Mouse (Mus musculus) common myeloid progenitor, adult 5-6 weeks (primary cell): Measurements from ENCODE around the gene Txndc5. TPM values are rescaled to one million over a fixed set of nuclear protein-coding genes. Genes with fewer than 3 reads are reported as not detected.

ENCODE experiments used
- ATAC-seq: replicated peaks from 2 replicates; pipeline ENCODE4 v1.8.0; 2016; ENCODE audit warnings: low read depth, mild to moderate bottlenecking, moderate TSS enrichment, inconsistent platforms; ENCODE audit not compliant: poor library complexity, severe bottlenecking
- total RNA-seq: library from RNA; stranded (forward); fragments of 200-1000, 187-1606 nt; gene quantifications from 2 replicates; pipeline ENCODE4 v1.2.3, GENCODE M21; 2017

Txndc5 gene
- total RNA-seq, 1 experiment from 2014 or later = 57.4 TPM

DNA sequence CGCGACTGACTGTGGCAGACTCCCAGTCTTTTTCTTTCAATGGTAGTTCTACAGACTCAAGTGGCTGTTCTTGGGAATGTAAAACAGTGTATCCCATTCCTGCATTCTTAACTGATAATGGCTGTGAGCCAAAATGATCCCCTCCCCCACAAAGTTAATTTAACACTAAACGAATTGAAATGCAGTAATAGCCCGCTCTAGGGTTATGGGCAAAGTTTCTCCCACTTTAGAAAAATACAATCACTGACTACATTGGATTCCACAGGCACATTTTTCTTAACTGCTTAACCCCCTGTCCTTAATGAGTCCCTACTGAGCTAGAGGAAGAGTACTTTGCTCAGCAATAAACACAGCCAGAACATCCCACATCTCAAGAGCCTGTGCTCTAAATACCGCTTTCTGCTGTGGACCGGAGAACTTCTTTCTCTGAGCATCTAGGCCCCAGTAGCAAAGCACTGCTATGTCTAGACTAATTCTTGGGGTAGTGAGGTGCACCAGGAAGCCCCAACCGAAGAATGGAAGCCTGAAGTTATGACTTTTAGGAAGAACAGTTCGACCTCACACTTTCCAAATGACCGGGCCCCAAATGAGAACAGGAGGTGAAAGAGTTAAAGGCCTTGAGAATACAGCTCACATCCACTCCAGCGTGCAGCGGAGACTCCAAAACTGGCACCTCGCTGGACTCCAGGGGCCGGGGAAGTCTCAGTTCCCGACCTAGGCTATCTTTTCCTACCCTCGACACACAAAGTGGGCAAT is 1.4 kb downstream of the Txndc5 start:
- ATAC-seq = no peak

DNA sequence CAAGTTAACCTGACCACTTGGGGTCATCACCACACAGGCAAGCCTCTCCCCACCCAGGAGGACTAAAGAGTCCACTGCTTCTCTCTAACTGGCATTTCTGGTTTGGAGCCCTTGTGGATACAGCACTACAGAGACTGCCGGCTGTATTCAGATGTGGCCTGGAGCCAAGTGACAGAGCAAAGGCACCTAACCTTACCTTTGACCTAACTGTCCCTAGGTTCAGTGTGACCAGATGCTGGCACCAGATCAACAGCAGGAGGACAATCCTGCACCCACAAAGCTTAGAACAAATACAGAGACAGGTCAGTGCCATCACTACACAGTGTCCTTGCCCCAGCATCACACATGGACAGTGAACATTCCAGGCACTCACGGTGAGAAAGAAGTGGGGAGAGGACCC is 2.5 kb downstream of the Txndc5 start:
- ATAC-seq = no peak

DNA sequence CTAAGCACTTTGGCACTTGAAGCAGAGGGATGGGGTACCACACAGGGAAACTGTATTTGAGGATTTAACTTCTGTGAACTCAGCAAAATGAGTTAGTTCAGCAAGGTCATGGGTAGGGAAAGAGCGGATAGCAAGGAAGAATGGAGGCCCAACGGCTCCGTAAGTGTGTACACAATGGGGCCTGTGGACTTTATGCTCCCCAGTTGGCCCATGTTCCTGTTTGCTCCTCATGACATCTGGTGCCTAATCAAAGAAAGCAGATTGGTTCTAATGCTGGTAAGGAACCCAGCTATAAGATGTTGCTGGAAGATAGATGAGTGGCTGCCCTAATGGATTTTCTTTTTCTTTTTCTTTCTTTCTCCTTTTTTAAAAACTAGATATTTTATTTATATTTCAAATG is 3.4 kb downstream of the Txndc5 start:
- no peak for ATAC-seq

DNA sequence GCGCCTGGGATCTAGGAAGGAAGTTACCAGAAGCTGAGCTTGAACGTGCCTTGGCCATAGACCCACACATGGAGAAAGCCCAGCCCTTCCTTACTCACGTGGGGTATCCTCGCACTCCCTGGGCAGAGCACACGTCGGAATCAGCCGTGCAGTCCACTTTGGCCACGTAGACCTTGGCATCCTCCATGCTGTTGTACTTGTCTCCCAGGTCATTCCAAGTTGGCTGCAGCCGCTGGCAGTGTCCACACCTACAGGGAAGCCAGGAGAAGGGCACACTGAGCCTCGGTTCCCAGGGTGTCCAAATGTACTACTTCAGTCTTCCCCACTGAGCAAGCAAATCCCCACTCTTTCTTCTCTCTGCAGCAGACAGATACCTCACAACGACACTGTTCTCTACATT is 5.4 kb downstream of the Txndc5 start:
- no peak for ATAC-seq

DNA sequence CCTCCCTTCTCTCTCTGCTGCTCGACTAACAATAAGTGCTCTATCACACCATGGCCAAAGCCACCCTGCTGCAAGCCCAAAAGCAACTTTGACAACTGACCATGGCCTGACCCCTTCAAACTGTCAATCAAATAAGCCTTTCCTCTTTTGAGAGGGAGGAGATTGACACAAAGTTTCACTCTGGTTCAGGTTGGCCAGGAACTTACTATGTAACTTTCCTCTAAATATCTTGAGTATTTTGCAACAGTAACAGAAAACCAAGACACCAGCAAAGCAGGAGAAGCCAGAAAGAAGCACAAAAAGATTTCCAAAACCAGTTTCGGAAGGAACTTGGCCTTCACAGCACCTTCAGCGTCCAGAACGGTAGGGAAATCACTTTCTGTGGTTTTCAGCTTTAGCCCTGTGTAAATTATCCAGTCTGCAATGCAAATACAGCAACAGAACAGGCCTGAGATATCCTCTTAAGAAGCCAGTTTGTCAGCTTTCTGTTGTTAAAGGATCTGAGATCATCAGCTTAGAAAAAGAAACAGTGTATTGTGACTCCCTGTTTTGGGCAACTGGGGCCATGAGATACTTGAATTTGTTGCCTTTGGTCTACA is 6.5 kb downstream of the Txndc5 start:
- no peak for ATAC-seq

DNA sequence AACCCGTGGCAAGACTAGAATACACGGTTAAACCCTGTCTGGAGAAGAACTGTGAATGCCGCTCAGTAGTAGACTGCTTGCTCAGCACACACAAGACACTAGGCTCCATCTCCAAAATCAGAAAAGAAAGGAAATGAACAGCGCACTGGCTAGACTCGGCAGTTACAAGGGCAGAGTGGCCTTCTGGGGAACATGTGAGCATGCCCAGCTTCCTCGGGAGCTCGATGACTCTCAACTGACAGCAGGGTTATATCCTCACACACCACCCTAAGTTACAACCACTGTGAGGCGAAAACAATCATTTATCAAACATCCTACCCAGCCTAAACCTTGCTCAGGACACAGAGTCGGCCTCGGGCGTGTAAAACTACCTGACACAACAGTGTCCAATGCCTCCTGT is 8.3 kb downstream of the Txndc5 start:
- no peak for ATAC-seq

DNA sequence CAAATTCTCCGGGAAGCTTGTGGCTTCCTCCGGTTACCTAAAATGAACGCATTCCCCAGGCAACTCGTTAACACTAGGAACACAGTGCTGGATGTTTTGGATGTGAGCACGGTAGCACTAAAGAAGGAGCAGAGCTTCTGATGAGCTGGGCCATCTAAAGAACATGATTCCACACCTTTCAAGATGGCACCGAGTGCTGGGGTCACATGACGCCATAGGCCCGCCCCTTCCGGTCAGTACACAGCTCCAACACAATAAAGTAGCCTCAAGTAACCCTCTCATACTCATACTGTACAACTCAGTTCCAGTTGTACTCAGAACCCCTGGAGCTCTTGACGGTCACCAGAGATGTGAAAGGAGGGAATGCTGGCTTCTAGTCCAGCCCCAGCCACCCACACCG is 12.0 kb downstream of the Txndc5 start:
- ATAC-seq = no peak

DNA sequence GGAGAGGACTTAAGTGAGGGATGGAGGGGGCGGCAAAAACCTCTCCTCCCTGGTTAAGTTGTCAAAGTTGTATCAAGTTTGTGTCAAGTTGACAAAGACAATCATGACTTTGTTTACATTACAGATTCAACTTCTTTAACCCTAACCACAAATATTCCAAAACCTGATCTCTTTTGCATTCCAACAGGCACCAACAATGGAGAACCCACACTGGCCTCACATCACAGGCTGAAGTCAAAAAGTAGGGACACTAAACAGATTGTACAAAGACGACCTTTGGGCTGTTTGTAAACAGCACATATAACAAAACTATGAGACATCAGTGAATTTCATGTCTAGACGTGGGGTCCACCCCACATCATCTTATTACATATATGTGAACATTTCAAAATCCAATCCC is 12.8 kb downstream of the Txndc5 start:
- no peak for ATAC-seq

DNA sequence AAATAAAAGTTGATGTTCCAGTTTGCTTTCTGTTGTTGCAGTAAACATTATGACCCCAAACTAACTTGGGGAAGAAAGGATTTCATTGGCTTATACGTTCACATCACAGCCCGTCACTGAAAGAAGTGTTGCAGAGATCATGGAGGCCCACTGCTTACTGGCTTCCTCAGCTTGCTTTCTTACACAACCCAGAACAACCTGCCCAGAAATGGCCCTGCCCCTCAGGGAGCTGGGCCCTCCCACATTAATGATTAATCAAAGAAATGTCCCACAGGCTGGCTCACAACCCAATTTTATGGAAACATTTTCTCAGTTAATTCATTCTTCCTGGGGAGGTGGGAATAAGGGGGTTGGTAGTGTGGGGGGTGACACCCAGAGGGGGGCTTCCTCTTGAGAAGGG is 13.2 kb downstream of the Txndc5 start:
- no peak for ATAC-seq

DNA sequence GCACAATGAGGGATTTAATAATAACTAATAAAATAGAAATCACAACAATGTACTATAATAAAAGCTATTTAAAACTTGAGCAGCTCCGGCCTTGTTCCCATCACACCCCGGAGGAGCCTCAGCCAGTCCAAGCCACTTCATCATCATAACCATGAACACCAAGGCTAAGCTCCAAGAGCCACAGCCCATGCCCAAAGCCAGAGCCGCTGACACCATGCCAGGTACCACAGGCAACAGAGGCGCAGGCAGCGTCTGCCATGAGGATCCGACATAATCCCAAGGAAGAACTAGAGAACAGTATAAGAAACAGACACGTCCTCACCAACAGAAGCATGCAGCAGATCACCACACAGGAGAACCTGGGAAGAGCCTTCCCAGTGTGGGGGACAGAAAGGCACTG is 14.7 kb downstream of the Txndc5 start:
- no peak for ATAC-seq

DNA sequence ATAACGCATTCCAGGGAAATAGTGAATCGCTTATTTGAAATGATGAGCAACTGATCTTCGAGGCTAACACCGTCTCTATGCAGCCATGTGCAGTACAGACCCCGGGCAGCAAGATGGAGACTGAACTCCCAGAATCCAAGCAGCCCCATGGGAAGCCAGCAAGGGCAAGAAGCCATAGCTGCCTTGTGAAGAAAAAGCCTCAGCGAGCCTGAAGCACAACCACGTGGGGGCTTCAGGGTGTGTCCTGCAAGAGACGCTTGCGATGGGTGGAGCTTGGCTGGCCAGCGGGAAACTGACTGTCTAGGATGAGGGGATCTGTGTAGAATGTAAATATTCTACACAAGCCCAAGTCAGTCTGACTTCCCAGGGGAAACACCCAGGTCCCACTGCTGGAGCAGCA is 16.6 kb downstream of the Txndc5 start:
- ATAC-seq = no peak

DNA sequence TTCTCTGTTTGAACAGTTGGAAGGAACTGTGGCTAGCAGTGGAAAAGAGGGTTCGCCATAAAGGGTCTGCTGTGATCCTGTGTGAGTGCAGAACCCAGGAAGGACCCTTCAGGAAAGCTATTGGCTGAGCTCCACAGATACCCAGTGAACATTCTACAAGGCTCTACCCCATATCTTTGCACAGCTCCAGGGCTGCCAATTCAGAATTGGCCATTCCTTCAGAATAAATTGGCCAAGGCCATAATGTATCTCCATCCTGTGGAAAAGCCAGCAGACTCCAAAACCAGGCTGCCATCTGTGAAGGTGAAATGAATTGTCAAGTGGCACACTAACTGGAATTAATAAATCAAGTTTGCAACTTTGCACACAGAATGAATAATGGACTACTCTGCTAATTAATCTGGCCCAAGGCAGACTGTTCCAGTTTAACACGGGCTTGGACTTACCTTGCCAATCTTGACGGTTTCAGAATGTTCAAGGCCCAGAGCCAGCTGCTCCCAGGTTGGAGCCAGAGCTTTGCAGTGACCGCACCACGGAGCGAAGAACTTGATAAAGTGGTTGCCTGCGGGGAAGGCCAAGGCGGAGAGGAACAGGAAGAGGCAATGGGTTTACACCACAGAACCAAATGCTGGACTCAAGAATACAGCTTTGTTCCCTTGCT is 18.8 kb downstream of the Txndc5 start:
- ATAC-seq = no peak

DNA sequence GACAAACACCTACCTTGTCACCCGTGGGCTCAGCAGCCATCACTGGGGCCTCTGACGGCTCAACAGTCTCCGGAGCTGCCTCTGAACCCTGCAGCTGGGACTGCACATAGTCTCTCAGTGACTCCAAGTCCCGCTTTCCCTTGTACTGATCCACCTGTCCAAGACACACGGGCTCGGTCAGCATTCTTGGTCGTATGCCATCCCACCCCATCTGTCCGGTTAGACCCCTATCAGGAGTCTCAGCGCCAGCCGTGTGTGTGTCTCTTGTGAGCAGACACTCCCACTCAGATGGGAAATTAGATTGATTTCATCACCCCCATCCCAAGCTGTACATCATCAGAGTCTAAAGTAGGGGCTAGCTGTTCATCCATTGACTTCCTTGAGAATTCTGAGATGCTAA is 21.7 kb downstream of the Txndc5 start:
- ATAC-seq = no peak

DNA sequence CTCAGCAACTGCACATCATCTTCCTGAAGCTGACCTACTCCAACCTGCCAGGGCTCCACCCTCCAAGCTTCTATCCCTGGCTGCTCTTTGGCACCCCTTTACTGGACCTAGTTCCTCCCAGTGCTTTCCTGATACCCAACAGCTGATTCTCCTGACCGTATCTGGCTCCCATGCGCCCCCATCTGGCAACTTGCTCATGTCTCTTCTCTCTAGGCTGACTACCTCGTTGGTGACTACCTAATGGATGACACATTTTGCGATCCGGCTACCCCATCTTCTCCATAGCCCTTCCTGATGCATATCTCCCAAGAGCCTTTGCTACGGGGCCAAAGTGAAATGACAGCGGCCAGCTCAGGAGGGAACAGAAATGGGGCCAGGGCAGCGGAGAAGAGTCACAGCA is 22.3 kb downstream of the Txndc5 start:
- no peak for ATAC-seq

DNA sequence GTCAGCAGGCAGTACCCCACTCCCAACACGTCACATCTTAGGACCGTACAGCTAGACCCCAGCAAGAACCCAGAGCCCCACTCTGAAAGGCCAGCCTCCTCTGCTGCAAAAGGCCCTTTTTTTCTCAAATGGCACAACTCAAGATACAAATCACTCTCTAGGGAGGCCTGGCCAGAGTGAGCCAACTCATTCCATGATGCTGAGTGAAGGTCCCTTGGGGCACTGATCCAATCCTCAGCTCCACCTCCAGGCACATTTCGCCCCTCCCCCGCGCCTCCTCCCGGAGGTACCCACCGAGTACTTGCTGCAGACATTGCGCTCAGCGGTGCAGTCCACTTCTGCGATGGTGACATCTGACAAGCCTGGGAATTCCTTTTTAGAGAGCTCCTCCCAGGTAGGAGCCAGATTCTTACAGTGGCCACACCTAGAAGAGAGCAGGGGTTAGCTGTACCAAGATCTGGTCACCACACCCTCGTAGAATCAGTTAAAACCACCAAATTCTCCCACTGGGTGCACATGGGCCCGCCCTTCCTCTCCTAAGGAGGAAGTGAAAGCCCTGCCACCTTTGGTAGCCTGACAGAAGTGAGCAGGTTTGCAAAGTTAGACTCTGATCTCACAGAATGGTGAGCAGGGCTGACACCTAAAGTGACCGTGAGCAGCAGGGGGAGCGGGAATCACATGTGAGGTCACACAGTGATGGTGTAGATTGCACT is 25.3 kb downstream of the Txndc5 start:
- peak; percentile 89 for ATAC-seq

DNA sequence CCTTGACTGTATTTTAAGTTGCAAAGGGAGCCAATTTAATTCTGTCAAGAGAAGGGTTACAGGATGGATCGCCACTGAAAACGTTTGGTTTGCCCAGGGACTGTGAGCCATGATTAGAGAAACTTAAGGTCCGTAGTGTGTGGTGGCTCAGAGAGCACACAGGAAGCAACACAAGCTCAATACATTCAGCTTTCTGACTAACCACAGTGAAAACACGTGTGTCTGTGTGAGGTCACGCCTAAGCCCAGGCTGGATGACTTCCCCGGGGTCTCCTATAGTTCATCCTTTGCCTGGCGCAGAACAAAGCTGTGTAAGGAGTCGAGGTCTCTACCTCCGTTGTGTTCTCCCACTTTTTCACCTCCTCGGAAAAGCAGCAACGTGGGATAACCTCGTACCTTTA is 27.3 kb downstream of the Txndc5 start:
- ATAC-seq = no peak

DNA sequence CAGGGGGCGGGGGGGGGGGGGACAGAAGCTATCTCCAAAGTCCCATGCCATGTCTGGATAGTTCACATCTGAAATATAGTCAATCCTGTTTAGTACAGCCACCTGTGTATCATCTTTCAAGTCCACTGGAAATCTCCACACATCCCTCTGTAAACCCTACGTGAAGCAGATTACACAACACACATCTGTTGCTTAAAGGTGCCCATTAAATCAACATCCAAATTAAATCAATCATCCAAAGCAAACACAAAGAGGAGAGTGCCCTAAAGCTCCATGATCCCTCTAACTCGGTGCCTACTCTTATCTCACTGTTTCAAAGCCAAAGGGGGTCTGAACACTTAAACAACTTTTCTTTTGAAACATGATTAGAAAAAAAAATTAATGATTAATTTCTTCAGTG is 31.9 kb downstream of the Txndc5 start:
- ATAC-seq = no peak

DNA sequence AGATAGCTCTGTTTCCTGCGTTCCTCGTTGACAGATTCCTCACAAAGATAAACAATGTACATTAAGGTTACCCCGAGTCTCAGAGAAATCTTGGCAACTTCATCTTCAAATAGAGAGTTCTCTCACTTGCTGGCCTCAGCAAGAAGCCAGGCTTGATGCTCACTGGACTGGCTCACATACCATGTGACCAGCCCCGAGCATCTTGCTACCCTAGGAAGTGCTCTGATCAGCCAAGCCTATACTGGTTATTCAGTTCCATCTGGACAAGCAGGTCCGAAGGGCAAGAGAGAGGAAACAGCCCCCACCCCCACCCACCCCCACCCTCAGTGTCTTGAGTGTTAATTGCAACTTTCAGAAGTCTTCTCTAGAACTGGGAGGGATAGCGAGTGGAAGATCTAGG is 41.9 kb downstream of the Txndc5 start:
- ATAC-seq = no peak

DNA sequence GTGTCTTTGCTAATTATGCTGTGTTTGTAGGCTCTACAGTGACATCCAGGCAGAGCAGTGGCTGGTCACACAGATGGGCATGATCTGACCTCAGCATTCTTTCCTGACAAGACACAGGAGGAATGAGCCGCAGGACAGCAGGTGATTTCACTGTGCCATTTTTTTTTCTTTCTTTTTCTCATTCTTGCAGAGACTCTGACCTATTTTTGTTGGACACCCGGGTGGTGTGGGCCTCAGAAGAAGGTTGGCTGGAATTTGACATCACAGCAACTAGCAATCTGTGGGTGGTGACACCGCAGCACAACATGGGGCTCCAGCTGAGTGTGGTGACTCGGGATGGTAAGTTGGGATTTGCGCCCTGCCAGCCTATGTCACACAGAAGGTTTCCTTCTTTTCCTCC is 43.9 kb downstream of the Txndc5 start:
- no peak for ATAC-seq

DNA sequence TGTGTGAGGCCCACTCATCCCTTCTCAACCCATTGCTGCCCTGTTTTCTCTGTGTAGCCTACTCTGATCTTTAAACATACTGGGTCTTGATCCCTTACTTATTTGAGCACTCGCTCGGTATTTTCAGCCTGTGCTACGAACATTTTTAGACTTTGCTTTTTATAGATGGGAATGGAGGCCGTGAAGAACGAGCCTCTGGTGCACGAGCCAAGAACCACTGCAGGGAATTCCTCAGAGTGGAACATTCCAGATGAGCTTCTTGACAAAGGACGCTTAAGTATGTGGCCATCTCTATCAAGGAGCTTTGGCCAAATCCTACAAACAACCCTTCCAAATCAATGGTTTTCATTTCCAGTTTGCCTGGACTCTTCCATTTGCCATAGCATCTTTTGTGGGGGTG is 47.6 kb downstream of the Txndc5 start:
- no peak for ATAC-seq

DNA sequence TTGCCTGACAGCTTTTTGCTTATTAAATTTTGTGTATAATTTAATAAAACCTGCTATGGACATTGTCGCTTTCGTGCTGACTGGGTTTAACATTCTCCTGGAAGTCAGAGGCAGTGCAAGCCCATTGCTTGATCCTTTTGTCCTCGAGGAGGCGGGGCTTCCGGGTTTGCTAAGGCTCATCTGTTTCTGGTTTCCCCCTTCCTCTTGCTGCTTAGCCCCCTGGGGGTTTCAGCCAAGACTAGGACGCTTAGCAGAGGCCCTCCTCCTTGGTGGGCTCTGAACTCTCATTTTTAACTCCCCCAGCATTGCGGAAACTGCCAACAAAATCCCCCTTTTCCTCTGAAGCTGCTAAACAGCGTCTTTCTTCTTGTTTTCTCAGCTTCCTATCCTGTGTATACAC is 51.7 kb downstream of the Txndc5 start:
- ATAC-seq = no peak
